Mouse (Mus musculus): ENCODE measurements at regions not wholly inside any gene's neighbourhood (a gene's known extent, or its start where the extent isn't known, plus 50 kb on each side); places are given as distances from the start of the nearest gene placed in this dataset.
A peak's percentile ranks its signal among the peaks of the same experiment; 100 is the strongest.

GRCm38 (mm10) chr5:62939050-62939449, 125.4 kb downstream of the Dthd1 start:
- peak; percentile 45 for DNase-seq
